Mouse (Mus musculus): ENCODE results near the gene Ppm1b.

DNA sequence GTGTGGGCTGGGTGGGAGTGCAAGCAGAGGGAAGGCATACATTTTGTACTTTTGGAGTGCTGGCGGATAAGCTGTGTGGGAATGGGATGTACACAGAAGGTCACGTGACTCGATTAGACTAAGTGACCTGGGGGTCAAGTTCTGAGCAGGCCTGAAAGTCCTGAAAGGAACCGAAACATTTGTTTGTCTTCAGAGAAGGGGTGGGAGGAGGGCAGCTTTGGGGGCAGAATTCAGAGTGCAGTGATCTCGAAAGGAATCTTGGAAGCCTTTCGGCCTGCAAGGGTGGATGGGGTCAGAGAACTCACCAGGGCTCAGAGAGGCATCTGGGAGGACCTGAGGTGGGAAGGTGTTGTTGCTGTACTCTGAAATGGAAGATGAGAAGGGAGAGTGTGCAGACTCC, 85.9 kb downstream of the Ppm1b start:
- TF ChIP-seq MAZ (IDR thresholded peaks at IDR 0.05; ENCODE audit: low read depth, low read length) (no peak), POLR2A (IDR thresholded peaks at IDR 0.05; ENCODE audit: control insufficient read depth in 1 of 2, insufficient read depth in 1 of 2, low read depth in 1 of 2, low read length in 2 of 2, poor library complexity in 1 of 2) (no peak), ZC3H11A (IDR thresholded peaks at IDR 0.05; ENCODE audit: low read depth, low read length) (no peak), CHD2 (IDR thresholded peaks at IDR 0.05; ENCODE audit: low read length) (no peak), TAL1 (IDR thresholded peaks at IDR 0.05; ENCODE audit: low read length) (no peak), RAD21 (IDR thresholded peaks at IDR 0.05; ENCODE audit: low read depth, low read length) (no peak), CTCF (IDR thresholded peaks at IDR 0.05 in 2 of 3, conservative IDR thresholded peaks at IDR 0.05 in 1 of 3; ENCODE audit: control insufficient read depth in 1 of 3, insufficient read depth in 1 of 3, low read depth in 2 of 3, low read length in 3 of 3, poor library complexity in 1 of 3, severe bottlenecking in 1 of 3) (no peak), SMC3 (IDR thresholded peaks at IDR 0.05; ENCODE audit: low read depth, low read length) (no peak)

Data from MEL (cell line).